Mouse (Mus musculus) cerebellum, postnatal 36 days (tissue): ENCODE measurements around the gene Stard8.
"Not testable (repeated sequence)": the region's sequence is repeated elsewhere in the genome, so short reads cannot be mapped to it uniquely, and the experiment has no call there.

ENCODE experiments used
- DNase-seq, 2 experiments: peaks; one replicate each; pipeline ENCODE4 v3.0.0; 2021 to 2022; ENCODE audit warnings: mixed read lengths in 2 of 2

Gene Stard8

DNA sequence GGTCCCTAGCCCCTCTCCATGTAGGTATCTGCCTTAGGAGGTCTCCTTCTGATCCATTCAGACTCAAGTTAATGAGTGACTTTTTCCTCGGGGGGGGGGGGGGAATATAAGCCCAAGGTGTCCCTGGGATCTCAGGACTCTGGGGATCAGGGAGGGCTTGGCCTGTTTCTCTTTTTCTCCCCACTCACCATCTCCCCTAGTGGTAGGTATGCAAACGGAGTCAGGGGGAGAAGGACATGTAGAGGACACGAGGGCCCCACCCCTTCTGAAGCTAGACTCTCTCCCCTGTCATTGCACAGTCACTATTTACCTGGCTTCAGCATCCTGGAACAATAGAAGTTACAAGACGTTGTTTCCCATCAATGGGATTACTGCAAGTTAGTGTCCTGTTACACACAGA lies 45.1 kb downstream of the Stard8 start:
- DNase-seq: no peak

- no peak for DNase-seq
Observed at GRCm38 (mm10) chrX:99049247-99049646, 46.2 kb downstream of the Stard8 start.

- no peak for DNase-seq
Observed at GRCm38 (mm10) chrX:99050736-99051481, 47.9 kb downstream of the Stard8 start.

DNA sequence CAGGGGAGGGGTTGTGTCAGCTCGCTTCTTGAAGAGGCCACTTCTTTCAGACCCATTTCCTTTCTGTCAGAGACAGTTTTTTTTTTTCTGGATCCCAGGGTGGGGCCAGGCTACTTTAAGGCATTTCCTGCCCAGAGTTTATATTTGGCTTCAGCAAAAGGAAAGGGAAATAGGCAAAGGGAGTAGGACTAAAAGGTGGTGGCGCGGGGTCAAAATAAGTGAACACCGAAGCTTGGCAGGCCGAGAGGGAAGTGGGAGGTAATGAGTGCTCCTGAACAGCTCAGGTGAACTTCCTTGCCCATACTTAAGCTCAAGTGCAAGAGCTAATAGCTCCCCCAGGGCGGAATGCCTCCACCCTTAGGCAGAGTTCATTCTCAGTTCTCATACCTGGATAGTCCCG lies 49.2 kb downstream of the Stard8 start:
- DNase-seq: no peak

GRCm38 (mm10) chrX:99054512-99054911 lies 51.5 kb downstream of the Stard8 start:
- DNase-seq: no peak

GRCm38 (mm10) chrX:99057772-99058440 lies 54.9 kb downstream of the Stard8 start:
- no peak for DNase-seq

DNA sequence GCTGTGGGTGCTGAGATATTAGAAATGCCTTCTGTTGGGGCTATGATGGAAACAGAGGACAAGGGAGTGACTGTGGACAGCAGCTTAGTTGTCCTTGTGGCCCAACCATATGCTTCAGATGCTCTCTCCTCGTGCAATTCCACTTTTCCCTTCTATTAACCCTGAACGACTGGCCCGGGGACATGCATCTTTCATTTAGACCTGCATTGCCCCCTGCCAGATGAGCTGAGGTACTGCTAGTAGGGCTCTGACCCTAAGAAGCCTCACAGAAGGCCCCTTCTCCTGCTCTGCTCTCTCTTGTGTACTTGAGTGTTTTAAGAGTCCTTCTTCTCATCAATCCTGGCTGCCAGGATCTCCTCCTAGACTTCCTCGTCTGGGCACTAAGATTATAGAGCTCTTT lies 56.1 kb downstream of the Stard8 start:
- no peak for DNase-seq

DNA sequence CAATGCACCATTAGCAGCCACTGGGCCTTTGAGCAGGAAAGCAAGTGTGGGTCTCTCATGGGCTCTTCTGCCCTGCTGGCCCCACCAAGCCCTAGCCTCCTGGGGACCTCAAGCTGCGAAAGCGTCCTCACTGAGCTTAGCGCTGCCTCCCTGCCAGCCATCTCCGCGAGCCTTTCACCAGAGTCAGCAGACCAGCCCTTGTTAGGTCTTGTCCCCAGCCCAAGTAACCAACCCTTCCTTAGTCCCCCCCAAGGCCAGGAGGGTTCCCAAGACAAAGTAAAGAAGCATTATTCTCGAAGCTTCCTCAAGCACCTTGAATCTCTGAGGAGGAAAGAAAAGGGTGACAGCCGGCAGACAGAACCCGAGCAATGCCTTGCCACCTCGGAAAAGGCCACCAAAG lies 62.5 kb downstream of the Stard8 start:
- DNase-seq: no peak

GRCm38 (mm10) chrX:99066550-99066949 lies 63.5 kb downstream of the Stard8 start:
- no peak for DNase-seq

GRCm38 (mm10) chrX:99067232-99067631 lies 64.2 kb downstream of the Stard8 start:
- no peak for DNase-seq

DNA sequence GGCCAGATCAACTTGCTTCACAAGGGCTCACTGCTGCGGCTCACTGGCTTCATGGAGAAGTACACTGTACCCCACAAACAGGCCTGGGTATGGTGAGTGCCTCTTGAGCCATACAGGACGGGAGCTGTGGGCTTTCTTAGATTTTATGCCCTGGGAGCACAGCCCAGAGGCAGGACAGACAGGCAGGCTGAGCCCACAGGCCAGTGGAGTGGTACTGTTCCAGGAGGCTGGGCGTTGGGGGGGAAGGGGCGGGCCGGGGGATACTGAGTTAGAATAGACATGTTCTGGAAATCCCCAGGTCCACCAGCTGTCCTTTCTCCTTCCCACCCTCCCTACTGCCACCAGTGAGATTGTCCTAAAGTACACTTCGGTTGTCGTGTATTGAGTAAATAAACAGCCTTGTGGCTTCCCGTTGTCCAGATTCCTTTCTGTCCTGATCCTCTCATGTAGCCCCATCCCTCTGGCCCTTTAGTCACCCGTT lies 64.7 kb downstream of the Stard8 start:
- DNase-seq: no peak

- DNase-seq: no peak
Observed at GRCm38 (mm10) chrX:99071188-99071587, 68.1 kb downstream of the Stard8 start.

DNA sequence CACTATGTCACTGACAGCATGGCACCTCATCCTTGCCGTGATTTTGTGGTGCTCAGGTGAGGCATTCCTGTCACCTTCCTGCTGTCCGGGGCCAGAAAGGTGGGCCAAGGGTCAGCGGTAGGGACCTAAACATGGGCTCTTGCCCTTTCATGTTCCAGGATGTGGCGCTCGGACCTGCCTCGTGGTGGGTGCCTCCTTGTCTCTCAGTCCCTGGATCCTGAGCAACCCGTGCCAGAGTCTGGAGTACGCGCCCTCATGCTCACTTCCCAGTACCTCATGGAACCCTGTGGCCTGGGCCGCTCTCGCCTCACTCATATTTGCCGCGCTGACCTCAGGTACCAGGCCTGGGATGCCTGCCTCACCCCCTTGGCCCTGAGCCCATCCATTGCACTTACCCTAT lies 69.5 kb downstream of the Stard8 start:
- DNase-seq: no peak

DNA sequence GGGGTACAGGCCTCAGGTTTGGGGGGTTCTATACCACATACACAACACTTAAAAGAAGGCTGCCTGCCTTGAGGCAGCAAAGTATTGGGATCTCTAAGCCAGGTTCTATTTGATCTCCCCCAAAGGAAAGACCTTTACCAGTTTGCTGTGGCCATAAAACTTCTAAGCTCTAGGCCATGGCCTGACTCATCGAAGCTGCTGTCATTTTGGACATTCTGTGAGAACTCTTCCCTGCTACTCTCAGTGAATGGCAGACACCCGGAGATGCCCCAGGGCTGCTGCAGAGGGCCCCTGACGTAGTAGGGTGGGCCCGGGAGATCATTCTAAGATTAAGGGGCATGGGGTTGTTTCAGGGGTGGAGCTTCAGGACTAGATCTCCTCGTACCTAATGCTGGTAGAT lies 72.1 kb downstream of the Stard8 start:
- no peak for DNase-seq

DNA sequence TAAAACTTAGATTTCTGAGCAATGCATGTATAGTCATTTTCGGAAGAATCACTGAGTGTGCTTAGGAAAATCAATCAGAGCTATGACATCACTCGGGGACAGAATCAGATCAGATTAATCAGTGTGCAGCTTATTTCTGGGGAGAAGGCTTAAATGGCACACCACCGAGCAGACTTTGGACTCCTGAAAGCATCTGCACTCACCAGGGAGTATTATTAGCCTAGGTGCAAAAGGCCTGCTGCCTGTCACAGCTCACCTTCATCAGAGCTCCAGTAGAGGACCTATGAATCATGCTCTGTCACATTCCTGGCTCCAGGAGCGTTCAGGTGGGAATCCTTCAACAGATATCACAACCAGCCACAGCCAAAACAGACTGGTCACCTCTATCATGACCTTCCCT lies 73.4 kb downstream of the Stard8 start:
- no peak for DNase-seq

GRCm38 (mm10) chrX:99078374-99078892 lies 75.4 kb downstream of the Stard8 start:
- DNase-seq: not testable (repeated sequence)

DNA sequence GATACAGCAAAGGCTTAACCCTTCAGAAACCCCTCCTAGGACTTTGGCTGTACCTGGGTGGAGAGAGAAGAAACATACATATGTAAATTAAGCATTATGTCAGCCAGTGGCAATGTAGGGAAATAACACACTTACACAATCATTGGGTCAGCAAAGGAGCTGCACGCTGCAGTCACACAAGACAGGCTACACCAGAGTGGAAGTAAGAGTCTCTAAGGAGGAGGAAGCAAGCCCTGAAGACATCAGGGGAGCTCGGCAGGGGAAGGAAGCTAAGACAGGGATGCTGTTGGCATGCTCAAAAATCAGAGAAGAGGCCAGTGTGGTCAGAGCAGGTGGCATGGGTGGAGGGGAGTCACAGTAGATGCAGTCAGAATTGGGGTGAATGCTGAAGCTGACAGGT lies 89.7 kb downstream of the Stard8 start:
- no peak for DNase-seq

- not testable (repeated sequence) for DNase-seq
Observed at GRCm38 (mm10) chrX:99111088-99111724, 108.2 kb downstream of the Stard8 start.

- DNase-seq: no peak
Observed at GRCm38 (mm10) chrX:99119510-99119909, 116.5 kb downstream of the Stard8 start.
